Comparison of ENCODE assay signal across 22 mouse cellular contexts in the genomic region with DNA sequence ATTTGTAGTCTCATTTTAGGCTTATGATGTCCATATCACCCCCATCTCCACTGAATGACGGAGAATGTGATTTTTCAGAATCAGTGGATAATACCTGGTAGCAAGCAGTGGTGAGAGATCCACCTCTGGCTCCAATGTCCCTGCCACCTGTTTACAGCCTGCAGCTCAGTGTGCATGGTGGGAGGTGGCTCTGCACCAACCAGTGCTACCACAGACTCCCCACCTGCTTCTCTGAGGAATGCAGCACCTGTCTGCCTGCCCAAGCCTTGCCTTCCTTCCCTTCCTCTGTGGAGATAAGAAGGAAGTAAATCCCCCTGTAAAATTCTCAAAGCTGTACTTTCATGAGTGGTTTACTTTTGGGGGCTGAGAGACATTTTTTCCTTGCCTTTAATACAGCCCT.
DNase-seq lines count a peak whose midpoint lies in the region; ATAC-seq and TF ChIP-seq lines count a peak whose summit lies in the region.
"Had no signal": no experiment of that assay in that cellular context is flagged by ENCODE, and none has a peak within 500 bp of the region (broad histone marks: within the 10 kb centered on the region; RNA-seq: fewer than 3 reads in every experiment).

No protein-coding gene starts in this region.

- no peak for TF ChIP-seq CTCF in lung, embryonic 14.5 days (IDR thresholded peaks at IDR 0.05; ENCODE audit: low read depth)
- TF ChIP-seq CTCF in thymus, adult 2 months (IDR thresholded peaks at IDR 0.05; ENCODE audit: borderline replicate concordance, control insufficient read depth, extremely low read depth, insufficient read depth, low read length, poor library complexity), result no peak

- peak; percentile 80 for ATAC-seq in lung, embryonic 14.5 days (ENCODE audit: insufficient read depth)
- ATAC-seq in midbrain, embryonic 16.5 days, result no peak
- ATAC-seq in stomach, embryonic 14.5 days (ENCODE audit: insufficient number of reproducible peaks, insufficient read depth, low FRiP score, low read depth), result peak; percentile 73
- ATAC-seq: CD4-positive, CD25-positive, alpha-beta regulatory T cell, adult 4 months; forebrain, embryonic 14.5 days had no signal

- H3K4me1 ChIP-seq in lung, embryonic 14.5 days (ENCODE audit: insufficient read depth), result 0 out of 2 replicates have a peak, but pooled peaks cover 3% of the 10 kb centered on the region
- peaks cover 24% of the 10 kb centered on the region for H3K4me1 ChIP-seq in midbrain, embryonic 10.5 days
- H3K4me1 ChIP-seq in midbrain, embryonic 16.5 days (ENCODE audit: control insufficient read depth, insufficient read depth, low read length), result no peaks in the 10 kb centered on the region
- H3K4me1 ChIP-seq in stomach, embryonic 14.5 days (ENCODE audit: control insufficient read depth, insufficient read depth, low read length), result no peaks in the 10 kb centered on the region
- no peaks in the 10 kb centered on the region for H3K4me1 ChIP-seq in thymus, adult 2 months (replicated peaks; ENCODE audit: control insufficient read depth, insufficient read depth, low read length)
- H3K4me1 ChIP-seq: embryonic facial prominence, embryonic 12.5 days; heart, embryonic 15.5 days; limb, embryonic 13.5 days had no signal

- 56% methylated on average over 1 of the region's 1 CpGs for WGBS in lung, embryonic 14.5 days
- 75% methylated on average over 1 of the region's 1 CpGs for WGBS in midbrain, embryonic 10.5 days
- 68% methylated on average over 1 of the region's 1 CpGs for WGBS in midbrain, embryonic 16.5 days
- 34% methylated on average over 1 of the region's 1 CpGs for WGBS in stomach, embryonic 14.5 days
- WGBS in thymus, adult 2 months, result 97% methylated on average over 1 of the region's 1 CpGs

- no peaks in the 10 kb centered on the region for H3K36me3 ChIP-seq in lung, embryonic 14.5 days (ENCODE audit: insufficient read depth)
- H3K36me3 ChIP-seq in midbrain, embryonic 10.5 days, result no peaks in the 10 kb centered on the region
- no peaks in the 10 kb centered on the region for H3K36me3 ChIP-seq in midbrain, embryonic 16.5 days (ENCODE audit: control insufficient read depth, insufficient read depth, low read length)
- H3K36me3 ChIP-seq in stomach, embryonic 14.5 days (ENCODE audit: control insufficient read depth, insufficient read depth, low read length), result no peaks in the 10 kb centered on the region
- H3K36me3 ChIP-seq in thymus, adult 2 months (ENCODE audit: control insufficient read depth, insufficient read depth, low read length), result no peaks in the 10 kb centered on the region
- H3K36me3 ChIP-seq: embryonic facial prominence, embryonic 12.5 days; heart, embryonic 10.5 days; heart, embryonic 15.5 days; limb, embryonic 13.5 days; midbrain, embryonic 12.5 days had no signal

- no peak overlapping the region for H3K4me3 ChIP-seq in lung, embryonic 14.5 days (ENCODE audit: low read depth, low read length)
- no peak overlapping the region for H3K4me3 ChIP-seq in midbrain, embryonic 10.5 days
- no peak overlapping the region for H3K4me3 ChIP-seq in midbrain, embryonic 16.5 days (ENCODE audit: low read depth, low read length)
- H3K4me3 ChIP-seq in stomach, embryonic 14.5 days (ENCODE audit: low read depth, low read length), result no peak overlapping the region
- no peak overlapping the region for H3K4me3 ChIP-seq in thymus, adult 2 months (ENCODE audit: control insufficient read depth, insufficient read depth, low read length)
- H3K4me3 ChIP-seq: embryonic facial prominence, embryonic 12.5 days; heart, embryonic 10.5 days; heart, embryonic 15.5 days; layer of hippocampus, adult 2 months; limb, embryonic 13.5 days; midbrain, embryonic 12.5 days had no signal

- no peak overlapping the region for H3K9ac ChIP-seq in lung, embryonic 14.5 days
- H3K9ac ChIP-seq in midbrain, embryonic 16.5 days (ENCODE audit: low read depth, low read length), result no peak overlapping the region
- H3K9ac ChIP-seq in stomach, embryonic 14.5 days (replicated peaks; ENCODE audit: low read depth, low read length), result no peak overlapping the region
- H3K9ac ChIP-seq: embryonic facial prominence, embryonic 12.5 days; heart, embryonic 15.5 days; limb, embryonic 13.5 days; liver, embryonic 14.5 days; midbrain, embryonic 12.5 days had no signal

- no peak for TF ChIP-seq POLR2A in thymus, adult 2 months (IDR thresholded peaks at IDR 0.05; ENCODE audit: control insufficient read depth, extremely low read depth, insufficient read depth, low read length, poor library complexity)

- no peak overlapping the region for H3K4me2 ChIP-seq in lung, embryonic 14.5 days
- H3K4me2 ChIP-seq in midbrain, embryonic 16.5 days (ENCODE audit: low read length), result no peak overlapping the region
- H3K4me2 ChIP-seq in stomach, embryonic 14.5 days (replicated peaks; ENCODE audit: low read depth, low read length), result no peak overlapping the region
- H3K4me2 ChIP-seq: embryonic facial prominence, embryonic 12.5 days; heart, embryonic 15.5 days; limb, embryonic 13.5 days; midbrain, embryonic 12.5 days had no signal

- H3K27me3 ChIP-seq in lung, embryonic 14.5 days (ENCODE audit: insufficient read depth, low read length), result no peaks in the 10 kb centered on the region
- H3K27me3 ChIP-seq in midbrain, embryonic 10.5 days (ENCODE audit: low read depth, poor library complexity, severe bottlenecking), result no peaks in the 10 kb centered on the region
- H3K27me3 ChIP-seq in midbrain, embryonic 16.5 days (ENCODE audit: control insufficient read depth, insufficient read depth, low read depth, low read length), result no peaks in the 10 kb centered on the region
- no peaks in the 10 kb centered on the region for H3K27me3 ChIP-seq in stomach, embryonic 14.5 days (ENCODE audit: control insufficient read depth, insufficient read depth, low read length)
- no peaks in the 10 kb centered on the region for H3K27me3 ChIP-seq in thymus, adult 2 months (ENCODE audit: control insufficient read depth, insufficient read depth, low read length)
- H3K27me3 ChIP-seq: embryonic facial prominence, embryonic 12.5 days; heart, embryonic 15.5 days; limb, embryonic 13.5 days; midbrain, embryonic 12.5 days had no signal

- H3K9me3 ChIP-seq in lung, embryonic 14.5 days (ENCODE audit: low read depth, low read length), result no peaks in the 10 kb centered on the region
- no peaks in the 10 kb centered on the region for H3K9me3 ChIP-seq in midbrain, embryonic 10.5 days (replicated peaks)
- no peaks in the 10 kb centered on the region for H3K9me3 ChIP-seq in midbrain, embryonic 16.5 days (replicated peaks; ENCODE audit: control insufficient read depth, low read length, poor library complexity, severe bottlenecking)
- H3K9me3 ChIP-seq in stomach, embryonic 14.5 days (ENCODE audit: control insufficient read depth, low read depth, low read length), result no peaks in the 10 kb centered on the region
- H3K9me3 ChIP-seq: embryonic facial prominence, embryonic 12.5 days; heart, embryonic 10.5 days; heart, embryonic 15.5 days; limb, embryonic 13.5 days; midbrain, embryonic 12.5 days had no signal

- peak overlapping the region; percentile 73 for H3K27ac ChIP-seq in lung, embryonic 14.5 days (ENCODE audit: low read depth)
- peak overlapping the region; percentile 46; the same call in 1 of the 2 replicates for H3K27ac ChIP-seq in midbrain, embryonic 10.5 days (replicated peaks)
- H3K27ac ChIP-seq in midbrain, embryonic 16.5 days (ENCODE audit: low read length), result no peak overlapping the region
- peak overlapping the region; percentile 62; the same call in 1 of the 2 replicates for H3K27ac ChIP-seq in stomach, embryonic 14.5 days (ENCODE audit: low read length)
- H3K27ac ChIP-seq in thymus, adult 2 months (ENCODE audit: control insufficient read depth, insufficient read depth, low read length), result no peak overlapping the region
- H3K27ac ChIP-seq: embryonic facial prominence, embryonic 12.5 days; heart, embryonic 10.5 days; heart, embryonic 15.5 days; layer of hippocampus, adult 2 months; limb, embryonic 13.5 days; liver, embryonic 14.5 days; midbrain, embryonic 12.5 days had no signal

- no peak for DNase-seq in lung, embryonic 14.5 days
- no peak for DNase-seq in lung, postnatal 4 days
- no peak for DNase-seq in midbrain, embryonic 10.5 days (ENCODE audit: low spot score)
- DNase-seq in thymus, postnatal 14 days, result no peak
- DNase-seq in thymus, adult 2 months, result no peak
- DNase-seq: cerebellum, adult 11 months; cerebellum, adult 9-11 months; gastrocnemius, postnatal 25 days; heart, adult 11 months; retina, postnatal 1 day; right cerebral cortex, postnatal 14 days had no signal

Comparison
In these comparisons a context has a peak if more than half of its experiments do, and no peak if none do; other contexts are left out.
1. H3K27ac ChIP-seq: peak in lung, embryonic 14.5 days (single experiment), midbrain, embryonic 10.5 days (single experiment) and stomach, embryonic 14.5 days (single experiment); none in midbrain, embryonic 16.5 days (single experiment) and thymus, adult 2 months (single experiment).